Mouse (Mus musculus): ENCODE data around the gene Zyg11a.

- TF ChIP-seq POLR2A (IDR thresholded peaks at IDR 0.05; ENCODE audit: borderline replicate concordance, control insufficient read depth, low read depth, low read length) (no peak), CTCF (IDR thresholded peaks at IDR 0.05; ENCODE audit: control insufficient read depth, insufficient read depth, low read length) (no peak)
Observed at GRCm38 (mm10) chr4:108265774-108266173, 47.9 kb upstream of the Zyg11a start.

Data from bone marrow, adult 2 months (tissue).